Comparison of ENCODE assay signal across 8 mouse cellular contexts in genomic region chr10:108333642-108334041, GRCm38 (mm10). TPM values are rescaled to one million over a fixed set of nuclear protein-coding genes. Genes with fewer than 3 reads are reported as not detected.
DNase-seq lines count a peak whose midpoint lies in the region; ATAC-seq and TF ChIP-seq lines count a peak whose summit lies in the region.

No protein-coding gene starts in this region.

- no peak for TF ChIP-seq CTCF in MEL (IDR thresholded peaks at IDR 0.05 in 2 of 3, conservative IDR thresholded peaks at IDR 0.05 in 1 of 3; ENCODE audit: control insufficient read depth in 1 of 3, insufficient read depth in 1 of 3, low read depth in 2 of 3, low read length in 3 of 3, poor library complexity in 1 of 3, severe bottlenecking in 1 of 3)
- TF ChIP-seq CTCF in liver, embryonic 14.5 days (IDR thresholded peaks at IDR 0.05; ENCODE audit: low read depth): no peak

- H3K36me3 ChIP-seq in MEL (ENCODE audit: control insufficient read depth in 1 of 2, insufficient read depth in 2 of 2, low read length in 2 of 2): peaks cover 0 to 16% of the 10 kb centered on the region in 2 experiments; a peak in 3 of 4 replicates
- no peaks in the 10 kb centered on the region for H3K36me3 ChIP-seq in forebrain, embryonic 16.5 days (ENCODE audit: control insufficient read depth, insufficient read depth)
- H3K36me3 ChIP-seq in liver, embryonic 14.5 days (replicated peaks; ENCODE audit: control insufficient read depth, insufficient read depth, low read depth): no peaks in the 10 kb centered on the region
- no peaks in the 10 kb centered on the region for H3K36me3 ChIP-seq in stomach, embryonic 14.5 days (ENCODE audit: control insufficient read depth, insufficient read depth, low read length)

- DNase-seq in A20 (ENCODE audit: low read depth, low spot score): peak; percentile 73
- peak; percentile 77 for DNase-seq in MEL (ENCODE audit: low read depth, low spot score)
- peak; percentile 17 to 54 (median 33) for DNase-seq in liver, embryonic 14.5 days (ENCODE audit: low read depth in 3 of 3, low spot score in 3 of 3)
- DNase-seq in cerebellum, adult 9-11 months: no peak
- no peak for DNase-seq in left cerebral cortex, postnatal 25 days (ENCODE audit: low spot score in 2 of 2)
- DNase-seq in spleen, adult 18-20 months: no peak

- peak overlapping the region; percentile 83 to 95 for H3K4me3 ChIP-seq in MEL (ENCODE audit: control insufficient read depth in 1 of 2, insufficient read depth in 1 of 2, low read depth in 2 of 2, low read length in 2 of 2)
- peak overlapping the region; percentile 69 for H3K4me3 ChIP-seq in forebrain, embryonic 16.5 days (replicated peaks; ENCODE audit: low read length)
- H3K4me3 ChIP-seq in liver, embryonic 14.5 days (ENCODE audit: insufficient read depth in 1 of 2, low read depth in 2 of 2, low read length in 2 of 2): peak overlapping the region; percentile 63 to 76
- peak overlapping the region; percentile 89 for H3K4me3 ChIP-seq in stomach, embryonic 14.5 days (ENCODE audit: low read depth, low read length)

- peak overlapping the region; percentile 93 for H3K9ac ChIP-seq in MEL (ENCODE audit: control insufficient read depth, low read depth, low read length, poor library complexity, severe bottlenecking)
- no peak overlapping the region for H3K9ac ChIP-seq in forebrain, embryonic 16.5 days (replicated peaks; ENCODE audit: low read depth, low read length)
- no peak overlapping the region for H3K9ac ChIP-seq in liver, embryonic 14.5 days (replicated peaks)
- H3K9ac ChIP-seq in stomach, embryonic 14.5 days (replicated peaks; ENCODE audit: low read depth, low read length): peak overlapping the region; percentile 86; the same call in 1 of the 2 replicates

- TF ChIP-seq POLR2A in MEL (IDR thresholded peaks at IDR 0.05; ENCODE audit: control insufficient read depth in 1 of 2, insufficient read depth in 1 of 2, low read depth in 1 of 2, low read length in 2 of 2, poor library complexity in 1 of 2): no peak

- peak overlapping the region; percentile 99 for H3K4me2 ChIP-seq in forebrain, embryonic 16.5 days (ENCODE audit: low read length)
- peak overlapping the region; percentile 73 for H3K4me2 ChIP-seq in liver, embryonic 14.5 days (ENCODE audit: low read depth)
- H3K4me2 ChIP-seq in stomach, embryonic 14.5 days (replicated peaks; ENCODE audit: low read depth, low read length): peak overlapping the region; percentile 74

- peaks cover 24% of the 10 kb centered on the region for H3K79me2 ChIP-seq in MEL (ENCODE audit: control insufficient read depth, insufficient read depth, low read length, poor library complexity)

- no peaks in the 10 kb centered on the region for H3K27me3 ChIP-seq in MEL (ENCODE audit: control insufficient read depth in 1 of 2, insufficient read depth in 2 of 2, low read length in 2 of 2)
- H3K27me3 ChIP-seq in forebrain, embryonic 16.5 days (replicated peaks; ENCODE audit: control insufficient read depth, insufficient read depth, low read length): peaks cover 15% of the 10 kb centered on the region
- peaks cover 31% of the 10 kb centered on the region for H3K27me3 ChIP-seq in liver, embryonic 14.5 days (ENCODE audit: control insufficient read depth, insufficient read depth, low read length)
- H3K27me3 ChIP-seq in stomach, embryonic 14.5 days (ENCODE audit: control insufficient read depth, insufficient read depth, low read length): no peaks in the 10 kb centered on the region

- TF ChIP-seq EP300 in MEL (IDR thresholded peaks at IDR 0.05; ENCODE audit: low read depth in 1 of 2, low read length in 2 of 2): no peak
- TF ChIP-seq EP300 in liver, embryonic 14.5 days (IDR thresholded peaks at IDR 0.05; ENCODE audit: low read depth): no peak

- no peak for ATAC-seq in forebrain, embryonic 16.5 days
- ATAC-seq in liver, embryonic 14.5 days (ENCODE audit: insufficient read depth): no peak
- no peak for ATAC-seq in stomach, embryonic 14.5 days (ENCODE audit: insufficient number of reproducible peaks, insufficient read depth, low FRiP score, low read depth)

- H3K27ac ChIP-seq in MEL (ENCODE audit: control insufficient read depth, low read depth, low read length): peak overlapping the region; percentile 52
- no peak overlapping the region for H3K27ac ChIP-seq in forebrain, embryonic 16.5 days (ENCODE audit: low read length)
- no peak overlapping the region for H3K27ac ChIP-seq in liver, embryonic 14.5 days
- H3K27ac ChIP-seq in stomach, embryonic 14.5 days (ENCODE audit: low read length): peak overlapping the region; percentile 92; the same call in 1 of the 2 replicates

- H3K9me3 ChIP-seq in MEL (replicated peaks; ENCODE audit: insufficient read depth, low read length): no peaks in the 10 kb centered on the region
- no peaks in the 10 kb centered on the region for H3K9me3 ChIP-seq in forebrain, embryonic 16.5 days (ENCODE audit: control insufficient read depth, low read length)
- no peaks in the 10 kb centered on the region for H3K9me3 ChIP-seq in liver, embryonic 14.5 days (ENCODE audit: control insufficient read depth, low read length)
- no peaks in the 10 kb centered on the region for H3K9me3 ChIP-seq in stomach, embryonic 14.5 days (ENCODE audit: control insufficient read depth, low read depth, low read length)

- TF ChIP-seq RAD21 in MEL (IDR thresholded peaks at IDR 0.05; ENCODE audit: low read depth, low read length): no peak

- intact Hi-C loops in left cerebral cortex, postnatal 25 days (cut with DNase I): no loop called here

- peaks cover 12% of the 10 kb centered on the region in 2 experiments; a peak in 3 of 4 replicates for H3K4me1 ChIP-seq in MEL (ENCODE audit: control insufficient read depth in 1 of 2, insufficient read depth in 2 of 2, low read length in 2 of 2)
- H3K4me1 ChIP-seq in forebrain, embryonic 16.5 days (replicated peaks; ENCODE audit: control insufficient read depth, insufficient read depth, low read length): peaks cover 20% of the 10 kb centered on the region
- peaks cover 0 to 8% of the 10 kb centered on the region in 2 experiments; a peak in 2 of 4 replicates for H3K4me1 ChIP-seq in liver, embryonic 14.5 days (replicated peaks; ENCODE audit: control insufficient read depth in 2 of 2, insufficient read depth in 2 of 2, low read length in 1 of 2)
- no peaks in the 10 kb centered on the region for H3K4me1 ChIP-seq in stomach, embryonic 14.5 days (ENCODE audit: control insufficient read depth, insufficient read depth, low read length)

- WGBS in forebrain, embryonic 16.5 days: 5% methylated on average over 12 of the region's 12 CpGs
- 4% methylated on average over 12 of the region's 12 CpGs for WGBS in liver, embryonic 14.5 days (ENCODE audit: insufficient replicate concordance)
- 4% methylated on average over 12 of the region's 12 CpGs for WGBS in stomach, embryonic 14.5 days

TF ChIP-seq in MEL, 35 proteins besides CTCF, POLR2A, EP300 and RAD21:
- no peak for TF ChIP-seq SMC3 (IDR thresholded peaks at IDR 0.05; ENCODE audit: low read depth, low read length)
- TF ChIP-seq MAX (IDR thresholded peaks at IDR 0.05; ENCODE audit: low read length): peak; percentile 63
- TF ChIP-seq TCF12 (IDR thresholded peaks at IDR 0.05; ENCODE audit: low read depth, low read length): no peak
- TF ChIP-seq GABPA (IDR thresholded peaks at IDR 0.05; ENCODE audit: low read depth, low read length): no peak
- peak; percentile 69; the same call in 1 of the 2 replicates for TF ChIP-seq MYC (IDR thresholded peaks at IDR 0.05; ENCODE audit: low read depth, low read length)
- TF ChIP-seq GATA1 (IDR thresholded peaks at IDR 0.05; ENCODE audit: low read depth, low read length): peak; percentile 78
- TF ChIP-seq BHLHE40 (IDR thresholded peaks at IDR 0.05; ENCODE audit: borderline replicate concordance, low read depth, low read length): peak; percentile 60; the same call in 1 of the 2 replicates
- peak; percentile 79 for TF ChIP-seq MXI1 (IDR thresholded peaks at IDR 0.05; ENCODE audit: low read depth, low read length)
- no peak for TF ChIP-seq TBP (IDR thresholded peaks at IDR 0.05; ENCODE audit: low read depth, low read length)
- TF ChIP-seq ETS1 (IDR thresholded peaks at IDR 0.05; ENCODE audit: low read depth, low read length): peak; percentile 82
- TF ChIP-seq SIN3A (IDR thresholded peaks at IDR 0.05; ENCODE audit: low read length): peak; percentile 84
- peak; percentile 72 for TF ChIP-seq USF1 (IDR thresholded peaks at IDR 0.05; ENCODE audit: low read depth, low read length)

RNA-seq across cellular contexts. Expression of gene Pawr, which starts 1.7 kb away (rescaled TPM):
- total RNA-seq in MEL (2012; rRNA removed): 19.1 and 20.7 TPM in 2 replicates
- 10 to 100 TPM in 1 of 2 experiments, not detected in 1; 29.6 TPM for polyA plus RNA-seq in MEL (2012; ENCODE audit: insufficient read depth in 1 of 2, insufficient read length in 2 of 2, low read depth in 1 of 2, low replicate concordance in 2 of 2, missing spikeins in 1 of 2)
- polyA plus RNA-seq in forebrain, embryonic 16.5 days (2015; fragmentation: Nextera tagmentation; extraction: Ambion mirVana): 2.2 and 2.4 TPM in 2 replicates
- 2.0 and 3.7 TPM in 2 replicates for polyA plus RNA-seq in liver, embryonic 14.5 days (2012; rRNA removed)
- 4.4 and 5.0 TPM in 2 replicates for polyA plus RNA-seq in liver, embryonic 14.5 days (2014; fragmentation: Nextera tagmentation; extraction: Ambion mirVana)
- 13.5 and 18.5 TPM in 2 replicates for polyA plus RNA-seq in stomach, embryonic 14.5 days (2014; fragmentation: Nextera tagmentation; extraction: Ambion mirVana)
- total RNA-seq in left cerebral cortex, postnatal 25 days (2021): 1 to 10 TPM; 2.2 to 2.5 TPM

Comparison
In these comparisons a context has a peak if more than half of its experiments do, and no peak if none do; other contexts are left out.
1. DNase-seq: peak in A20 (single experiment), MEL (single experiment) and liver, embryonic 14.5 days (3 of 3); none in cerebellum, adult 9-11 months (single experiment), left cerebral cortex, postnatal 25 days (0 of 2) and spleen, adult 18-20 months (0 of 2).
2. H3K27ac ChIP-seq: peak in MEL (single experiment) and stomach, embryonic 14.5 days (single experiment); none in forebrain, embryonic 16.5 days (single experiment) and liver, embryonic 14.5 days (single experiment).
3. H3K9ac ChIP-seq: peak in MEL (single experiment) and stomach, embryonic 14.5 days (single experiment); none in forebrain, embryonic 16.5 days (single experiment) and liver, embryonic 14.5 days (single experiment).
4. Peak in every context shown above with its lines, with median percentiles within 50 percentile points of each other: H3K4me3 ChIP-seq and H3K4me2 ChIP-seq.